Mouse (Mus musculus): ENCODE results near the gene Gm10310. TPM values are rescaled to one million over a fixed set of nuclear protein-coding genes. Genes with fewer than 3 reads are reported as not detected.
"Not testable (repeated sequence)": the region's sequence is repeated elsewhere in the genome, so short reads cannot be mapped to it uniquely, and the experiment has no call there.

Gm10310 gene
- polyA plus RNA-seq (2015; fragmentation: Nextera tagmentation; extraction: Ambion mirVana) = not detected in 2 replicates

DNA sequence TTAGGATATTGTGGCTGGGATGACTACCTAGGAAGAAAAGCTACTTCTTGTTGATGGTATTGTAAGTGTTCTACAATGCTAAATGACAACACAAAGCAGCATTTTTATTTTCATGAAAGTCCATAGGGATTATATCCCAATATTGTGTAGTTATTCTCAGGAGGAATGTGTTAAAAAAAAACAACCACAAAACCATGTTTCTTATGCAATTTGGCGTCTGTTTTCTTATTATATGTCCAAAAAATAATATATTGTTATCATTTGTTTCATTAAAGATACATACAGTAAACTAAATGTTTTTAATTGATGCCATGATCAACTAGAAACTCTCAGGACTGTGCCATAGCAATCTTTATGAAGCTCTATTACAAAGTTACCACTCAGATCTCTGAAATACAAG is at the start of gene Gm10310:
Gene Gm10310, minus strand, starts transcription at position 101 of the 400 bp plus-strand sequence.
- not testable (repeated sequence) for DNase-seq (ENCODE audit: low spot score)

DNA sequence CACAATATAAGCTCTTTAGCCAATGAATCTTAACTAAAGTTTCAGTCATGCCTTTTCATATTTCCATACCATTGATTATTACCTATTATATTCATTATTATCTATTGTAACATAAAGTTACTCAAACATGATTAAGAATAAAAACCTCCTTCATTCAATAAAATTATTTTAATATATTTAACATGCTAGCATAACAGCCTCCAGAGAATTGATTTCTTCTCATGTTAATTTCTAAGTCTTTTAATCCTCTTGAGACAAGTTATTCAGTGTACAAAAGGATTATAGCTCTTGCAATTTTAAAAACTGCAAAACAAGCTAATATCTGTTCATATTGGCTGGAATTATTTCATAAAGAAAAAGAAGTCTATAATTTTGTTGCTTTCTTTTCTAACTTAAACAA is 45.2 kb upstream of the Gm10310 start, which contains the start of gene Olfr821:
Gene Olfr821, plus strand, starts transcription at position 301 of the 400 bp plus-strand sequence.
- no peak for DNase-seq (ENCODE audit: low spot score)

DNA sequence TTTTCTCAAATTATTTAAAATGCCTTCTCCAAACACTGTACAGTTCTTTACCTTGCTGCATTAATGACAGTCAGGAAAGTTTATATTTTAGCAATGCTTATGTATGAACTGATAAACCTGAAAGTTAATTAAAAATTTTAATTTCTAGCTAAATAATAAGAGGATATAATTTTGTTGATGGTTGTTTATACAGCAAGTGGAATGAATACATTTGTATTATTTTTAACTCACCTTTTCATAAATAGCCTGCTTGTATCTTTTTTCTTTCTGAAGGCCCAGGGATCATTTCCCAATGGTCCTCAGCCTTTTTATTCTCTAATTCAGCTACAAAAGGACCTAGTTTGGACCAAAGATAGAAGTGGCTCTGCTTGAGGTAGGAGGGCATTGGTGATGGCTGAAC is 27.5 kb upstream of the Gm10310 start, which contains the start of gene Olfr820:
Gene Olfr820, plus strand, starts transcription at position 301 of the 400 bp plus-strand sequence.
- no peak for DNase-seq (ENCODE audit: low spot score)

DNA sequence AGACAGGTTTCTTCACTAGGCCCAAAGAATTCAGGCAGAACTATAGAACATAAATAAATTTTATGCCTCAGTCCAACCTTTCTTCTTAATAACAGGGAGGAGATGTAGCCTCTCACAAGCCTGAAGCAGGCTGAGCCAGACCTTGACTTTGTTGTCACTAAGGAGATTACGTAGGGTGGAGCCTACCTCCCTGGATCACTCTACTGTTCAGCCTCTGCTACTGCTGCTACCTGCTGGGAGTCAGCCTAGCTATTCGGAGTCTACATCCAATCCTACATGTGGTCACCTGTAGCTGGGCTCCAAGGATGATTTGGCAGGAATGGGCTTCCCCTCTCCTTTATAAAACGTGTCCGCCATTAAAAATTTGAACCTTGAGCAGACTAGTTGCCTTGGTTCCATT is 20.5 kb upstream of the Gm10310 start:
- not testable (repeated sequence) for DNase-seq (ENCODE audit: low spot score)

DNA sequence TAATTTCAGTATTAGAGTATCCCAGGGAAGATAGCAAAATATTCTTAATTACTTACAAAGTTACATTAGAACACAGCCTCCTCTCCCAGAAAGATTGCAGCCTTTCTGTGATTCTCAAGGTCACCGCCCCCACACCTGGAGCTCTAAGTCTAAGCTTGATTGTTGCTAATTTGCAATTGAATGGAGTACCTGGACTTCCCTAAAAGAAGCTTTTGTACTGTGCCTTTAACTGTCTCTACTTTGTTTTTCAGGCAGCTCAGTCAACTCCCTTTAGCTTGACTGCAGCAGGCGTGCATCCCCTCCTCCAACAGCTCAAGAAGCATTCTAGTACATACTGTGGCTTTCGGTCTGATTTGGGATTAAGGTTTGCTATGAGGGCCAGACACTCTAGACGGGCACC is 19.2 kb upstream of the Gm10310 start:
- DNase-seq (ENCODE audit: low spot score) = not testable (repeated sequence)

DNA sequence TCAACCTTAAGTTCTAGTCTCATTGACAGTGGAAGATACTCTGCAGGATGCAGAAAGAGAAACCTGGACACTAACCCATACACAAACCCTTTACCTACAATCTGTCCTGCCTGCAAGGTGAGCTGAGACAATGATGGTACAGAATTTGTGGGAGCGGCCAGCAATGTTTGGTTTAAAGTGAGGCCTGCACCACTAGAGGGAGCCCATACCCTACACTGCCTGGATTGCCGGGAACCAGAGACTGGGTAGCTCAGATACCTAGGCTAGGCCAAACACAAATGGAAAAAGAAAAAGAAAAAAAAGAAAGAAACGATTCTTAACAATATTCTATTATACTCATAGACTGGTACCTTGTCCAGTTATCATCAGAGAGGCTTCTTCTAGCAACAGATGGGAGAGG is 3.0 kb downstream of the Gm10310 start:
- DNase-seq (ENCODE audit: low spot score) = not testable (repeated sequence)

DNA sequence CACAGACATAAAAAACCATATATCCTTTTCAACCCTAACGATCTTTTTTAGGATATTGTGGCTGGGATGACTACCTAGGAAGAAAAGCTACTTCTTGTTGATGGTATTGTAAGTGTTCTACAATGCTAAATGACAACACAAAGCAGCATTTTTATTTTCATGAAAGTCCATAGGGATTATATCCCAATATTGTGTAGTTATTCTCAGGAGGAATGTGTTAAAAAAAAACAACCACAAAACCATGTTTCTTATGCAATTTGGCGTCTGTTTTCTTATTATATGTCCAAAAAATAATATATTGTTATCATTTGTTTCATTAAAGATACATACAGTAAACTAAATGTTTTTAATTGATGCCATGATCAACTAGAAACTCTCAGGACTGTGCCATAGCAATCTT is 8.8 kb downstream of the Gm10310 start, which contains the start of gene Olfr247:
Gene Olfr247, minus strand, starts transcription at position 101 of the 400 bp plus-strand sequence.
- DNase-seq (ENCODE audit: low spot score) = not testable (repeated sequence)

DNA sequence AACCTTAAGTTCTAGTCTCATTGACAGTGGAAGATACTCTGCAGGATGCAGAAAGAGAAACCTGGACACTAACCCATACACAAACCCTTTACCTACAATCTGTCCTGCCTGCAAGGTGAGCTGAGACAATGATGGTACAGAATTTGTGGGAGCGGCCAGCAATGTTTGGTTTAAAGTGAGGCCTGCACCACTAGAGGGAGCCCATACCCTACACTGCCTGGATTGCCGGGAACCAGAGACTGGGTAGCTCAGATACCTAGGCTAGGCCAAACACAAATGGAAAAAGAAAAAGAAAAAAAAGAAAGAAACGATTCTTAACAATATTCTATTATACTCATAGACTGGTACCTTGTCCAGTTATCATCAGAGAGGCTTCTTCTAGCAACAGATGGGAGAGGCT is 11.9 kb downstream of the Gm10310 start:
- not testable (repeated sequence) for DNase-seq (ENCODE audit: low spot score)

DNA sequence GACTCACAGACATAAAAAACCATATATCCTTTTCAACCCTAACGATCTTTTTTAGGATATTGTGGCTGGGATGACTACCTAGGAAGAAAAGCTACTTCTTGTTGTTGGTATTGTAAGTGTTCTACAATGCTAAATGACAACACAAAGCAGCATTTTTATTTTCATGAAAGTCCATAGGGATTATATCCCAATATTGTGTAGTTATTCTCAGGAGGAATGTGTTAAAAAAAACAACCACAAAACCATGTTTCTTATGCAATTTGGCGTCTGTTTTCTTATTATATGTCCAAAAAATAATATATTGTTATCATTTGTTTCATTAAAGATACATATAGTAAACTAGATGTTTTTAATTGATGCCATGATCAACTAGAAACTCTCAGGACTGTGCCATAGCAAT is 17.7 kb downstream of the Gm10310 start, which contains the start of gene Olfr819:
Gene Olfr819, minus strand, starts transcription at position 101 of the 400 bp plus-strand sequence.
- DNase-seq (ENCODE audit: low spot score) = not testable (repeated sequence)

DNA sequence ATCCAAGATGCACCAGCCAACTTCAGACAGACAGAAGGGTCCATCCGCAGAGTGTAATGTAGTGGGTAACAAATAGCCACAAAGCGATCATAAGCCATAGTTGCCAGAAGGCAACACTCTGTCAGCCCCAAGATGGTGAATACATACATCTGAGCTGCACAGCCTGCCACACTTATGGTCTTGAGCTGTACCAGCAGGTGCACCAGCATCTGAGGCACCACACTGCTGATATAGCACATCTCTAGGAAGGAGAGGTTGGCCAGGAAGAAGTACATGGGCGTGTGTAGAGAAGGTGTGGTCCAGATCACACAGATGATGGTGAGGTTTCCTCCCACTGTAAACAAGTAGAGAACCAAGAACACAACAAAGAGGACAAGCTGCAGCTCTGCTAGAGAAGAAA is 18.6 kb downstream of the Gm10310 start:
- not testable (repeated sequence) for DNase-seq (ENCODE audit: low spot score)

DNA sequence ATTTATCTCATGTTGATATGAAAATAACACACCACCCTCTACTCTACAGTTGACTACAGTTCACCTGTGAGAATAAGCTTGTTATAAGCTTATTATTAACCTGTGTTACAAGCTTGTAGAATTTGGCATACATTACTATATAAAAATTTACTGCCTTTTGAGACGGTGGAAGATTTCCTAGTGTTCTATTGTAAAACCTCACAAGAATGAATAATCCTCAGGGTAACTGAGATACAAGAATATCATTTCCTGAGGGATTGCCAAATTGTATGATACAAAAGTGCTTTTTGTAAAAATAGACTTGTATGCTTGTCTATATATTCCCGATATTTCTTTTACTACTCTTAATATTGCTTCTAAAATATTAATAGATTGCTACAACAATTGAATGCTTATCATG is 35.9 kb downstream of the Gm10310 start, which contains the start of gene Olfr818:
Gene Olfr818, minus strand, starts transcription at position 101 of the 400 bp plus-strand sequence.
- DNase-seq (ENCODE audit: low spot score) = no peak

Other genes starting within 250 kb of the Gm10310 start
- not detected in 2 replicates for gene Olfr806, start 243.1 kb downstream of the Gm10310 start, polyA plus RNA-seq (2015; fragmentation: Nextera tagmentation; extraction: Ambion mirVana)
- not detected in 2 replicates for gene Olfr807, start 227.3 kb downstream of the Gm10310 start, polyA plus RNA-seq (2015; fragmentation: Nextera tagmentation; extraction: Ambion mirVana)
- gene Olfr808, start 219.6 kb downstream of the Gm10310 start, polyA plus RNA-seq (2015; fragmentation: Nextera tagmentation; extraction: Ambion mirVana) = not detected in 2 replicates
- gene Olfr809, start 210.4 kb downstream of the Gm10310 start, polyA plus RNA-seq (2015; fragmentation: Nextera tagmentation; extraction: Ambion mirVana) = not detected in 2 replicates
- gene Olfr810, start 190.1 kb downstream of the Gm10310 start, polyA plus RNA-seq (2015; fragmentation: Nextera tagmentation; extraction: Ambion mirVana) = not detected in 2 replicates
- not detected in 2 replicates for gene Olfr811, start 180.7 kb downstream of the Gm10310 start, polyA plus RNA-seq (2015; fragmentation: Nextera tagmentation; extraction: Ambion mirVana)
- gene Olfr812, start 139.0 kb downstream of the Gm10310 start, polyA plus RNA-seq (2015; fragmentation: Nextera tagmentation; extraction: Ambion mirVana) = not detected in 2 replicates
- not detected in 2 replicates for gene Olfr813, start 129.7 kb downstream of the Gm10310 start, polyA plus RNA-seq (2015; fragmentation: Nextera tagmentation; extraction: Ambion mirVana)
- not detected in 2 replicates for gene Olfr814, start 105.2 kb downstream of the Gm10310 start, polyA plus RNA-seq (2015; fragmentation: Nextera tagmentation; extraction: Ambion mirVana)
- gene Olfr815, start 79.2 kb downstream of the Gm10310 start, polyA plus RNA-seq (2015; fragmentation: Nextera tagmentation; extraction: Ambion mirVana) = not detected in 2 replicates
- not detected in 2 replicates for gene Olfr816, start 69.5 kb downstream of the Gm10310 start, polyA plus RNA-seq (2015; fragmentation: Nextera tagmentation; extraction: Ambion mirVana)
- not detected in 2 replicates for gene Olfr818, start 36.0 kb downstream of the Gm10310 start, polyA plus RNA-seq (2015; fragmentation: Nextera tagmentation; extraction: Ambion mirVana)
- not detected in 2 replicates for gene Olfr819, start 17.8 kb downstream of the Gm10310 start, polyA plus RNA-seq (2015; fragmentation: Nextera tagmentation; extraction: Ambion mirVana)
- gene Olfr247, start 8.9 kb downstream of the Gm10310 start, polyA plus RNA-seq (2015; fragmentation: Nextera tagmentation; extraction: Ambion mirVana) = not detected in 2 replicates
- not detected in 2 replicates for gene Olfr820, start 27.6 kb upstream of the Gm10310 start, polyA plus RNA-seq (2015; fragmentation: Nextera tagmentation; extraction: Ambion mirVana)
- gene Olfr821, start 45.3 kb upstream of the Gm10310 start, polyA plus RNA-seq (2015; fragmentation: Nextera tagmentation; extraction: Ambion mirVana) = not detected in 2 replicates
- gene Olfr822, start 86.1 kb upstream of the Gm10310 start, polyA plus RNA-seq (2015; fragmentation: Nextera tagmentation; extraction: Ambion mirVana) = not detected in 2 replicates
- not detected in 2 replicates for gene Olfr823, start 130.3 kb upstream of the Gm10310 start, polyA plus RNA-seq (2015; fragmentation: Nextera tagmentation; extraction: Ambion mirVana)
- gene Olfr824, start 144.9 kb upstream of the Gm10310 start, polyA plus RNA-seq (2015; fragmentation: Nextera tagmentation; extraction: Ambion mirVana) = not detected in 2 replicates
- not detected in 2 replicates for gene Olfr825, start 181.7 kb upstream of the Gm10310 start, polyA plus RNA-seq (2015; fragmentation: Nextera tagmentation; extraction: Ambion mirVana)
- gene Olfr826, start 199.1 kb upstream of the Gm10310 start, polyA plus RNA-seq (2015; fragmentation: Nextera tagmentation; extraction: Ambion mirVana) = not detected in 2 replicates
- not detected in 2 replicates for gene Olfr827, start 229.3 kb upstream of the Gm10310 start, polyA plus RNA-seq (2015; fragmentation: Nextera tagmentation; extraction: Ambion mirVana)

Measured in thymus, postnatal 0 days (tissue).